Mouse (Mus musculus): Measurements from ENCODE around the gene Rapgef3. TPM values are rescaled to one million over a fixed set of nuclear protein-coding genes. Genes with fewer than 3 reads are reported as not detected.

Rapgef3 gene
- polyA plus RNA-seq, 1 experiment from 2014 or later = 20.8 TPM

DNA sequence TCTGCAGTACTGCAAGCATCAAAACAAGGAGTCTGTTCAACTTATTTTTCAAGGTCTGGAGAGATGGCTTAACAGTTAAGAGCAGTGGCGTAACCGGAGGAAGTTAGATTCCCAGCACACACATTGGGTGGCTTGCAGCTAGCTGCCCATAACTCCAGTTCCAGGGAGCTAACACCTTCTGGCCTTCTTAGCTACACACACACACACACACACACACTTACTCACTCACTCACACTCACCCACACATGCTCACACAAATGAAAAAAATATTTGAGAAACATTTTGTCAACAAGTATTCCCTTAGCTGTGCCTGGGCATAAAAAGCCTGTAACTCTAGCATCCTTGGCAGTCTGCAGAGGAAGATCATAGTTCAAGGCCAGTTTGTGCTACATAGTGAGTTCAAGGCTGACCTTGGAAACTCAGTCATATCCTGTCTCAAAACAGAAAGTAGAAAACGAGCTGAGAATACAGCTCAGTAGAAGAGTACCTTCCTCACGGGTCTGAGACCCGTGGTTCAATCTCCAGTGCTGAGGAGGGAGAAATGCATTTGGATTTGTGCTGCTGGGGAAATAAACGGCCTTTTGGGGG, 42.5 kb downstream of the Rapgef3 start:
- Histone ChIP-seq H3K4me3 (ENCODE audit: low read length) (no peak overlapping the region), H3K27me3 (ENCODE audit: control insufficient read depth, insufficient read depth, low read depth, low read length) (no peaks in the 10 kb centered on the region), H3K27ac (ENCODE audit: low read length) (no peak overlapping the region), H3K4me2 (ENCODE audit: low read depth, low read length) (no peak overlapping the region), H3K9me3 (ENCODE audit: control insufficient read depth, low read length) (no peaks in the 10 kb centered on the region), H3K4me1 (replicated peaks; ENCODE audit: control insufficient read depth, insufficient read depth, low read length) (no peaks in the 10 kb centered on the region), H3K36me3 (ENCODE audit: control insufficient read depth, insufficient read depth, low read length) (no peaks in the 10 kb centered on the region), H3K9ac (ENCODE audit: low read length) (no peak overlapping the region)
- ATAC-seq (ENCODE audit: low read depth) = no peak
- 64% methylated on average over 6 of the region's 6 CpGs for WGBS

DNA sequence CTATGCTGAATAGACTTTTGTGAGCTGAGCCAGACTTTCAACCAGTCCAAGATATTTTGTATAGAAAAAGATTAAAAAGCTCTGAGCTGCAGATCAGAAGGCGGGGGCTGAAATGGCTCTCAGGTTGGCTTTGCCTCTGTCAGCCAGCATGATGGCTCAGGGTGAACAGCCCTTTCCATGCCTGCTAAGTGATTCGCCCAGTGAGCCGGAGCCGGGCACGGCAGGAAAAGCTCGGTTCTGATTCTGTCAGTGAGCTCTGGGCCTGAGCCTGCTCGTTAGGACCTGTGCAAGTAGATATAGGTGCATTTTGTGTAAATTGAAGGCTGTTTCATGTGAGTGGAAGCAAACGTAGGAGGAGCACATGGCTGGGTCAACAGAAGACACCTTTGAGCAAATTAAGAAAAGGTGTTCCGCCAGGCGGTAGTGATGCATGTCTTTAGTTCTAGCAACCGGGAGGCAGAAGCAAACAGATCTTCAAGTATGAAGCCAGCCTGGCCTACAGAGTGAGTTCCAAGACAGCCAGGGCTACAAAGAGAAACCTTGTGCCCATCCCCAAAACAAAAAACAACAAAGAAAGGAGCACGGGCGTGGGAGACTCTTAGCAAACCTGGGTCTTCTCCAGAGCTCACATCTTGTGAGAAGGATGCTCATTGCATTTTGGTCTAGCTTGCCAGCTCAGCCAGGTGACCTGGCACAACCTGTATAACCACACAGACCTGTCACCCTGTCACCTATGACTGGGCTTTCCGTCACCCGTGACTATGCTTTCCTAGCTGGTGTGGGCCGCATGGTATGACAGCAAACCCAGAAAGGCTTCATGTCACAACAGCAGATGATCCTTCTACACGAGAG, 43.2 kb downstream of the Rapgef3 start:
- ATAC-seq (ENCODE audit: low read depth) = no peak
- H3K9me3 ChIP-seq (ENCODE audit: control insufficient read depth, low read length) = no peaks in the 10 kb centered on the region
- H3K4me2 ChIP-seq (ENCODE audit: low read depth, low read length) = no peak overlapping the region
- WGBS = 80% methylated on average over 17 of the region's 17 CpGs
- H3K9ac ChIP-seq (ENCODE audit: low read length) = no peak overlapping the region
- no peaks in the 10 kb centered on the region for H3K27me3 ChIP-seq (ENCODE audit: control insufficient read depth, insufficient read depth, low read depth, low read length)
- H3K4me3 ChIP-seq (ENCODE audit: low read length) = no peak overlapping the region
- H3K27ac ChIP-seq (ENCODE audit: low read length) = no peak overlapping the region
- no peaks in the 10 kb centered on the region for H3K36me3 ChIP-seq (ENCODE audit: control insufficient read depth, insufficient read depth, low read length)
- no peaks in the 10 kb centered on the region for H3K4me1 ChIP-seq (replicated peaks; ENCODE audit: control insufficient read depth, insufficient read depth, low read length)

GRCm38 (mm10) chr15:97723536-97724345, 44.0 kb downstream of the Rapgef3 start:
- no peak overlapping the region for H3K27ac ChIP-seq (ENCODE audit: low read length)
- ATAC-seq (ENCODE audit: low read depth) = no peak
- no peaks in the 10 kb centered on the region for H3K9me3 ChIP-seq (ENCODE audit: control insufficient read depth, low read length)
- WGBS = 80% methylated on average over 6 of the region's 6 CpGs
- no peak overlapping the region for H3K4me2 ChIP-seq (ENCODE audit: low read depth, low read length)
- no peak overlapping the region for H3K9ac ChIP-seq (ENCODE audit: low read length)
- no peak overlapping the region for H3K4me3 ChIP-seq (ENCODE audit: low read length)
- no peaks in the 10 kb centered on the region for H3K4me1 ChIP-seq (replicated peaks; ENCODE audit: control insufficient read depth, insufficient read depth, low read length)
- no peaks in the 10 kb centered on the region for H3K27me3 ChIP-seq (ENCODE audit: control insufficient read depth, insufficient read depth, low read depth, low read length)
- H3K36me3 ChIP-seq (ENCODE audit: control insufficient read depth, insufficient read depth, low read length) = no peaks in the 10 kb centered on the region

DNA sequence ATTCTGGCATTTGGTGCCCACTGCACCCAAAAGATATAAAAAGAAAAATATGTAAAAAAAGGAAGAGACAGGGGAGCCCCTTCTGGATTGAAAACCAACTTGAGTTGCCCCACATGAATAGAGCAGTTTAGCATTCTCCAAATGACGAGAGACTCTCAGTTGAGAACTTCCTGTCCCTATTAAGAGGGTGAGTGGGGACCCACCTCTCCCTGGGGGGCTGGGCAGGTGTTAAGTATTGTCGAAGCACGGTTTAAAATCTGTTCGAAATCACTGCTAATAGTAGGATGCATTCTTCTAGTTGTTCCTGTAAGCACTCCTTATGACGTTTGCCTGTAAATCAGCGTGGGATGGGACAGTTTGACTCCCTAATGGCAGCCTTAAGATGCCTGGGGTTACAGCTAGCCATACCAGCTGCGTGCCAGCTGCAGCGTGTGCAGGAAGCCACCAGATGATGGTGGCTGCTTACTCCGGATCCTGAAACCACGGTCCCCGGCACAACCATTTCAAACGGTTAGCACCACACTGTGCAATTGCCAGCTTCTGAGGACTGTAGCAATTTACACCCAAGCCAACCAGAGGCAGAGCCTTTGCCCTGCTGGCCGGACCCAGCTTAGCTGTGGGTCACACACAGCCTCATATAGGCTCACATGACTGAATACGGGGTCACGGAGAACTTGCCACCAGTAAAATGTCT, 46.6 kb downstream of the Rapgef3 start:
- no peak overlapping the region for H3K4me2 ChIP-seq (ENCODE audit: low read depth, low read length)
- H3K36me3 ChIP-seq (ENCODE audit: control insufficient read depth, insufficient read depth, low read length) = no peaks in the 10 kb centered on the region
- no peaks in the 10 kb centered on the region for H3K27me3 ChIP-seq (ENCODE audit: control insufficient read depth, insufficient read depth, low read depth, low read length)
- no peak overlapping the region for H3K9ac ChIP-seq (ENCODE audit: low read length)
- ATAC-seq (ENCODE audit: low read depth) = no peak
- no peak overlapping the region; the same call in 1 of the 2 replicates for H3K27ac ChIP-seq (ENCODE audit: low read length)
- 0 out of 2 replicates have a peak, but pooled peaks cover 2% of the 10 kb centered on the region for H3K4me1 ChIP-seq (replicated peaks; ENCODE audit: control insufficient read depth, insufficient read depth, low read length)
- 70% methylated on average over 15 of the region's 15 CpGs for WGBS
- no peaks in the 10 kb centered on the region for H3K9me3 ChIP-seq (ENCODE audit: control insufficient read depth, low read length)
- no peak overlapping the region for H3K4me3 ChIP-seq (ENCODE audit: low read length)

GRCm38 (mm10) chr15:97720026-97720675, 47.6 kb downstream of the Rapgef3 start:
- Histone ChIP-seq H3K36me3 (ENCODE audit: control insufficient read depth, insufficient read depth, low read length) (no peaks in the 10 kb centered on the region), H3K27ac (ENCODE audit: low read length) (peak overlapping the region; percentile 69), H3K27me3 (ENCODE audit: control insufficient read depth, insufficient read depth, low read depth, low read length) (no peaks in the 10 kb centered on the region), H3K4me3 (ENCODE audit: low read length) (no peak overlapping the region), H3K4me2 (ENCODE audit: low read depth, low read length) (no peak overlapping the region), H3K9me3 (ENCODE audit: control insufficient read depth, low read length) (no peaks in the 10 kb centered on the region), H3K9ac (ENCODE audit: low read length) (no peak overlapping the region), H3K4me1 (replicated peaks; ENCODE audit: control insufficient read depth, insufficient read depth, low read length) (0 out of 2 replicates have a peak, but pooled peaks cover 2% of the 10 kb centered on the region)
- ATAC-seq (ENCODE audit: low read depth) = peak; percentile 42; the same call in 1 of the 2 replicates
- 61% methylated on average over 12 of the region's 12 CpGs for WGBS

DNA sequence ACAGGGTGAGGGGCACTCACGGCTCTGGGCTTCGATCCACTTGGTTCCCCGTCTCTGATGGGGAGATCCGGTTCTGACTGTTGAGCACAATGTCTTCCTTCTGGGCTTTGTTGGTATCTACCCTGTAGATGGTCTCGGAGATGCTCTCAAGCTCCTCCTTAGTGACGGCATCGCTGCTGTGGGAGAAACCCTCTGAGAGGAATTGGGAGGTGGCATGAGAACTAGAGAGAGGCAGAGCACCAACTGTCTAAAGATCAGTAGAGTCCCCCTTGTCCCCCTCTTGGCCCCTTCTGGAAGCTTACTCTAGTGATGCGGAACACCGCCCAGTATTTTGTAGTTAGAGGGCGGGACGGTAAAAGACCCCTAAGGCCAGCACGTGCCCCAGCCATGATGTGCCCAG, 48.3 kb downstream of the Rapgef3 start:
- Histone ChIP-seq H3K4me3 (ENCODE audit: low read length) (no peak overlapping the region), H3K27ac (ENCODE audit: low read length) (no peak overlapping the region; the same call in none of the 2 replicates), H3K27me3 (ENCODE audit: control insufficient read depth, insufficient read depth, low read depth, low read length) (no peaks in the 10 kb centered on the region), H3K9ac (ENCODE audit: low read length) (no peak overlapping the region), H3K4me1 (replicated peaks; ENCODE audit: control insufficient read depth, insufficient read depth, low read length) (0 out of 2 replicates have a peak, but pooled peaks cover 2% of the 10 kb centered on the region), H3K4me2 (ENCODE audit: low read depth, low read length) (no peak overlapping the region), H3K9me3 (ENCODE audit: control insufficient read depth, low read length) (no peaks in the 10 kb centered on the region), H3K36me3 (ENCODE audit: control insufficient read depth, insufficient read depth, low read length) (no peaks in the 10 kb centered on the region)
- ATAC-seq (ENCODE audit: low read depth) = no peak
- WGBS = 90% methylated on average over 12 of the region's 12 CpGs

- Histone ChIP-seq H3K4me2 (ENCODE audit: low read depth, low read length) (no peak overlapping the region), H3K9ac (ENCODE audit: low read length) (no peak overlapping the region), H3K9me3 (ENCODE audit: control insufficient read depth, low read length) (no peaks in the 10 kb centered on the region), H3K27me3 (ENCODE audit: control insufficient read depth, insufficient read depth, low read depth, low read length) (no peaks in the 10 kb centered on the region), H3K36me3 (ENCODE audit: control insufficient read depth, insufficient read depth, low read length) (no peaks in the 10 kb centered on the region), H3K4me3 (ENCODE audit: low read length) (no peak overlapping the region), H3K27ac (ENCODE audit: low read length) (no peak overlapping the region), H3K4me1 (replicated peaks; ENCODE audit: control insufficient read depth, insufficient read depth, low read length) (0 out of 2 replicates have a peak, but pooled peaks cover 2% of the 10 kb centered on the region)
- WGBS = 64% methylated on average over 8 of the region's 8 CpGs
- ATAC-seq (ENCODE audit: low read depth) = no peak
Observed at GRCm38 (mm10) chr15:97718535-97719155, 49.1 kb downstream of the Rapgef3 start.

DNA sequence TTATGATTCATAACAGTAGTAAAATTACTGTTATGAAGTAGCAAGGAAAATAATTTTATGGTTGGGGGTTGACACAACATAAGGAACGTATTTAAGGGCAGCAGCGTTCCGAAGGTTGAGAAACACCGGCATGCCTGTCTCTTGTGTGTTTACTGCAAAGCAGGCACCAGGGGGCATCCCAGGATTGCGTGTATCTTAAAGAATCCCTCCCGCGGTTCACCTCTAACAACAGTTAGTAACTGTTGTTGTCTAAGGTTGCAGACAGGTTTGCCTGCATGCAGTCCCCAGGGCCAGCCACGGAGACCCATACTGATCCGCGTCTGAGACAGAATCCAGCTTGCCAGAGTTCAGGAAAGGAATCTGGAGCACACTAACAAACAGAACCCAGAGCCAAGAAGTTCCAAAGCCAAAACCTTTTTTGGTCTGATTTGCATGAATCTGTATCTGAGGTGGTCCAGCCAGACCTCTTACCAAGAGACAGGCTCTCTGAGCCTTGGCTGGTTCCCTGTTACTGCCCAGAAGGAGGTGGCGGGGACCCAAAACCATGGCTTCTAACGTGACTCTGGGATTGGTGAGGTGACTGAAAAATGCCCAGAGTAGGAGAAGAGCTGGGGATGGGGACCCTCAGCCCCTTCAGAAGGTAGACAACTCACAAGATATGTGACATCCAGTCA, 49.8 kb downstream of the Rapgef3 start:
- Histone ChIP-seq H3K9ac (ENCODE audit: low read length) (no peak overlapping the region), H3K4me3 (ENCODE audit: low read length) (no peak overlapping the region), H3K27ac (ENCODE audit: low read length) (no peak overlapping the region), H3K36me3 (ENCODE audit: control insufficient read depth, insufficient read depth, low read length) (no peaks in the 10 kb centered on the region), H3K9me3 (ENCODE audit: control insufficient read depth, low read length) (no peaks in the 10 kb centered on the region), H3K4me2 (ENCODE audit: low read depth, low read length) (no peak overlapping the region), H3K4me1 (replicated peaks; ENCODE audit: control insufficient read depth, insufficient read depth, low read length) (0 out of 2 replicates have a peak, but pooled peaks cover 2% of the 10 kb centered on the region), H3K27me3 (ENCODE audit: control insufficient read depth, insufficient read depth, low read depth, low read length) (no peaks in the 10 kb centered on the region)
- ATAC-seq (ENCODE audit: low read depth) = peak; percentile 64; the same call in 1 of the 2 replicates
- 18% methylated on average over 12 of the region's 12 CpGs for WGBS

Measured in lung, embryonic 16.5 days (tissue).